Mouse (Mus musculus) liver, embryonic 14 days (tissue): ENCODE results near the gene Acsm1. TPM values are rescaled to one million over a fixed set of nuclear protein-coding genes. Genes with fewer than 3 reads are reported as not detected.

Experiments used
- polyA plus RNA-seq: library from polyadenylated mRNA; depleted of rRNA; stranded (reverse); fragments of >200 nt; gene quantifications from 2 replicates; pipeline ENCODE4 v1.2.3, GENCODE M21; 2012; rRNA removed

Gene Acsm1
- 1.2 and 1.4 TPM in 2 replicates for polyA plus RNA-seq

GRCm38 (mm10) chr7:119606664-119607076 lies at the start of gene Acsm1:
Acsm1 (plus strand) TSS chr7:119607026.

GRCm38 (mm10) chr7:119689726-119690125 lies 82.9 kb downstream of the Acsm1 start, which contains the start of gene Acsm4:
Acsm4 (plus strand) TSS chr7:119690026.

Other genes starting within 250 kb of the Acsm1 start
- gene Gp2, start 147.7 kb upstream of the Acsm1 start, polyA plus RNA-seq: not detected in 2 replicates
- not detected in 2 replicates for gene Umod, start 127.7 kb upstream of the Acsm1 start, polyA plus RNA-seq
- 0.03 and 0.05 TPM in 2 replicates for gene Acsm5, start 87.6 kb upstream of the Acsm1 start, polyA plus RNA-seq
- 0.05 TPM in 1 of 2 replicates, not detected in the other for gene Pdilt, start 83.5 kb upstream of the Acsm1 start, polyA plus RNA-seq
- not detected in 2 replicates for gene Acsm2, start 52.7 kb upstream of the Acsm1 start, polyA plus RNA-seq
- not detected in 2 replicates for gene Acsm4, start 83.0 kb downstream of the Acsm1 start, polyA plus RNA-seq
- 15.8 and 17.3 TPM in 2 replicates for gene Thumpd1, start 113.8 kb downstream of the Acsm1 start, polyA plus RNA-seq
- gene Acsm3, start 153.9 kb downstream of the Acsm1 start, polyA plus RNA-seq: 2.1 TPM in 2 replicates
- gene Rexo5, start 187.0 kb downstream of the Acsm1 start, polyA plus RNA-seq: 12.4 and 13.2 TPM in 2 replicates
- 4.2 and 4.9 TPM in 2 replicates for gene Eri2, start 187.0 kb downstream of the Acsm1 start, polyA plus RNA-seq